Mouse (Mus musculus) thymus, postnatal 4 days (tissue): ENCODE measurements around the gene Ebpl.
"Not testable (repeated sequence)": the region's sequence is repeated elsewhere in the genome, so short reads cannot be mapped to it uniquely, and the experiment has no call there.

ENCODE experiments used
- DNase-seq: peaks from one replicate; pipeline ENCODE4 v3.0.0; 2021

Gene Ebpl

DNA sequence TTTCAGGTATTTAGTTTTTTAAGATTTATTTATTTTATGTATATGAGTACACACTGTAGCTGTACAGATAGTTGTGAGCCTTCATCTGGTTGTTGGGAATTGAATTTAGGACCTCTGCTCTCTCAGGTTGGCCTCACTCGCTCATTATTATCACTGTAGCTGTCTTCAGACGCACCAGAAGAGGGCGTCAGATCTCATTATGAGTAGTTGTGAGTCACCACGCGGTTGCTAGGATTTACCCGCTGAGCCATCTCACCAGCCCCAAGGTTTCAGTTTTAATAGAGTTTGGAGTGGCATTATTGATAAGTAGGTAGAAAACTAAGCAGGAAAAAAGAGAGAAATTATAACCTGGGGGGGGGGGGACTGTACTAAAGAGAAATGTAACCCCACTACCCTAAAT lies 33.2 kb downstream of the Ebpl start:
- DNase-seq, result not testable (repeated sequence)

DNA sequence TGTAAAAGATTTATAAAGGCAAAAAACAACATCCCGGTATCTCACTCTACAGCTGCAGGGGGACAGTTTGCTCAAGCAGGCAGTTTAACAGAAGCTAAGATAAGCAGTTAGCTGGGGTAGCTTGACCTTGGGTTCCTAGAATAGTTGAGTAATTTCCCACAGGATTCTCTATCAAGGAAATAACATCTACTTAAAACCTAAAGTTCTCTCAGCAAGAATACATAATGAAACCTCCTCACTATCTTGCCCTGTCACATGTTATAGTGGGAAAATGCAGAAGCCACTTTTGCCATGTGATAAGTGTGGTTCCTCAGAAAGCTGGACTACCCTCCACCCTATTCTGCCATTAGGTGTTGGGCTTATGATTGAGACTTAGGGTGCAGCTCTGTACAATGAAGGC lies 37.5 kb downstream of the Ebpl start:
- DNase-seq, result no peak

DNA sequence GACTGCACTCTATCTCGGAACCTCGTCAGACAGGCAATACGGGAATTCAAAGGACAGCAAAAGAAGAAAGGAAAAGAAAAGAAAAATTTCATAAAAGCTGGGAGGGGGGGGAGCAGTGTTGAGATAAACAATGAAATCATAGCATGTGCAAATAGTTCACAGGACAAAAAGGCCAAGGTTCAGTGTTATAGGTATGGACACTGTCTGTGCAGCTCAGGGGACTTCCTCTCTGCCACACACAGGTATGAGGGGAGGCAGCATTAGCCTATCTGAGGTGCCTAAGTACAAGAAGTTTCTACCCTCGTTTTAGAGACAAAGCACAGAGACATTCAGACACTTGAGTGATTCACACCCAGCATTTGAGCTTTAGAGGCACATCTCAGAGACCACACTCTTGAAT lies 39.0 kb downstream of the Ebpl start:
- no peak for DNase-seq

DNA sequence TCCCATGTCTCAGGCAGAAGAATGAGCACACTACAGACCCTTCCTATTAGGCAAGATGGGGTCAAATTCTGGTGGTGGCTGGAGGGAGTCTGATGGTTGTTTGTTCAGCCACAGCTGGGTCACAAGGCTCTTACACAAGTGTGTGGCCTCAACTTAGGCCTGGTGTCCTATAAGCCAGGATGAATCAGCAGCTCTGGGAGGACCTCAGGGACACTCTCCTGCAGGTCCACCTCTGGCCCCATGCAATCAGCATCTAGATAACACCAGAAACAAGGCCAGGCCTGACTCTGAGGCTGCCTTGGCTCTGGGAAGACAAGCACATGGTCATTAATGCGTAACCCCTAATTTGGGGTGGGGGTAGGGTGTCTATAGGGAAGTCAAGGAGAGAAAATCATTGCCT lies 39.5 kb downstream of the Ebpl start:
- DNase-seq, result no peak

DNA sequence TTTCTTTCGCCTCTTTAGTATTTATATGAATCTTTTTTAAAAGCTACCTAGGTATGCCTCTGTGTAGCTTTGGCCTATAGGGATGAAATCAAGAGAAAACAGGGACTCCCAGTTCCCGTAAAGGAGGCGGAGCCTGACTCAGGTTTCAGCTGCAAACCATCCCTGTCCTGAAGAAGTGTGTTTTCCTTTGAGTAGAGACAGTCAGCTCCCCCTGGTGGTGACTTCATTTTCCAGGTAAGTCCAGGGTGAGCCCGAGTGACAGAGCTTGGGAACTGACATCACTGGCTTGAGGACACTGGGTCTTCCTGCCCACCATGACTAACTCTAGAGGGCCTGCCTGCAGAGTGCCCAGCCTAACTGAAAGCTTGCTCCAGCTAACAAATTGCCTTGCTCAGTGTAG lies 43.4 kb downstream of the Ebpl start:
- peak; percentile 73 for DNase-seq

DNA sequence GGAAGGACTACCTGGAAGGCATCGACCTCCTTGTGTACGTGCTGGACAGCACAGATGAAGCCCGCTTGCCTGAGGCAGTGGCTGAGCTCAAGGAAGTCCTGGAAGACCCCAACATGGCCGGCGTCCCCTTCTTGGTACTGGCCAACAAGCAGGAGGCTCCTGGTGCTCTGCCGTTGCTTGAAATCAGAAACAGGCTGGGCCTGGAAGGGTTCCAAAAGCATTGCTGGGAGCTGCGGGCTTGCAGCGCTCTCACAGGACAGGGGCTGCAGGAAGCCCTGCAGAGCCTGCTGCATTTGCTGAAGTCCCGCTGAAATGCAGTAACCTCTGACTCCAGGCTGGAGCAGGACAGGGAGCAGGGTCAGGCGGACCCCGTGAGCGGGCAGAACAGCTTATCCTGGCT lies 49.3 kb downstream of the Ebpl start:
- DNase-seq, result peak; percentile 16

DNA sequence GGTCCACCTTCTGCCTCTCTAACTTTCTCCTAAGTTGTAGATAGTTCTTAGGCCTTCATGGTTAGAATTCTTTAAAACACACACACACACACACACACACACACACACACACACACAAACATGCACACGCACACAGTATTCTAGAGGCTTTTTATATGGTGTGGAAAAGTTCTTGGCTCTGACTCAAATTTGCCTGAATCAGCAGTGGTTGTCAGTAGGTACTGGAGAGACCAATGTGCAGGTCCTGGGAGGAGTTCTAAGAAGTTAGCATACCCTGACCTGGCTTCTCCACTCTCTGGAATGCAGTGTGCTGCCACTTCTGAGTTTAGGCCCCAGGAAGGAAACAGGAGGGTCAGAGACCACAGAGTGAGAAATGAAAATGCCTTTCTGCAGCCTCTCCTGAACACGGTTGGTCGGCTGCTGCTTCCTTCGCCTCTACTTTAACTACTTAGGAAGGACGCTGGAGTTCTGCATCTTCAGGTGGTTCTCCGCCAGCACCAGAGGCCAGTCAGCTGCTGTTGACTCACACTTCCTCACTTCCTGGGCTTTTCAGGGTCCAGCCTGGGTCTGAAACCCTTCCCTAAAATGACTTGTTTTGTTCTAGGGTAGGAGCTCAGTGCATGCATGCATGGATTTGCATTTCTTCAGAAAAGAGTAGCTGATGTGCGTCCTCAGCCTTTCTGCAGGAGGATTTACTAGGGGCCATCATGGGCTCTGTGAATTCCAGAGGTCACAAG lies 50.0 kb downstream of the Ebpl start:
- DNase-seq, result peak; percentile 21

DNA sequence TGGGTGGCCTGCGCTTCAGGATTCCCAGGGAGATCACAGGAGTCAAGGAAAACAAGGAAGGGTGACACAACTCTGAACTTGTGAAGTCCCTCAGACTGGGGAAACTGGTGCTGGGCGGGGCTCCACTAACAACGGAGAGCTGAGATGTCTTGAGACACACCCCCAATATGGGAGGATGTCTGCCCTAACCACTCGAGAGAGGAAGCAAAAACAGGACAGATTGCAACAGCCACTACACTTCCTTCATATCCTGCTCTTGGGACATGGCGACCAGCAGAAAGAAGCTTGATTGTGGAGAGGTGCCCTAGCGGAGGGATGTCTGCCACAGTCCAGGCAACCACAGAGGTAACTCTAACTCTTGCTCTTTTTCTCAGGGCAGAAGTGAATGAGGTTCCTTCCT lies 50.6 kb downstream of the Ebpl start, which contains the start of gene Arl11:
Gene Arl11, plus strand, starts transcription at position 161 of the 400 bp plus-strand sequence.
- peak; percentile 51 for DNase-seq

DNA sequence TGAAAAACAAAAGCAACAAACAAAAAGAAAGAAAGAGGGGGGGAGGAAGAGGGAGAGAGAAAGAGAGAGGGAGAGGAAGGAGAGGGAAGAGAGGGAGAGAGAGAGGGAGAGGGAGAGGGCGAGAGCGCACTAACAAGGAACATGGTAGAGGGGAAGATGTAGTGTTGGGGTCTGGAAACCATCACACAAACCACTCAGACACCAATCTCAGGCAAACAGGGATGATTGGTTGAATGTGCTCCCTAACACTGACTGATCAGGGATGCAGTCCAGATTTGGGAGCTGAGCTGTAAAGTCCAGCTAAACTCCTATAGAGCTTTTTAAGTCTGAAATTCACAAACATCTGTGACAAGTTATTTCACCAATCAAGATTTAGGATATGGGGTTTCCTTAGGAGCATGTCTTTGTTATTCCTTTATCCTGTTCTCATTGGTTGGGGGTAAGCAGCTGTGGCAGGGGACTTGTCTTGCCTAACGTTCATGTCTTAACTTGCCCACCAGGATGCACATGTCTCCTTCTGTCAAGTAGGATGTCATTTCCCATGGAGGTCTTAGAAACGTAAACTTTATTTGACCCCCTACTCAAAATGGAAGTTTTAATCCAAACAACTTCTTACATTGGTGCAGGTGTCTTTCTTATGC lies 56.1 kb downstream of the Ebpl start:
- DNase-seq, result no peak

DNA sequence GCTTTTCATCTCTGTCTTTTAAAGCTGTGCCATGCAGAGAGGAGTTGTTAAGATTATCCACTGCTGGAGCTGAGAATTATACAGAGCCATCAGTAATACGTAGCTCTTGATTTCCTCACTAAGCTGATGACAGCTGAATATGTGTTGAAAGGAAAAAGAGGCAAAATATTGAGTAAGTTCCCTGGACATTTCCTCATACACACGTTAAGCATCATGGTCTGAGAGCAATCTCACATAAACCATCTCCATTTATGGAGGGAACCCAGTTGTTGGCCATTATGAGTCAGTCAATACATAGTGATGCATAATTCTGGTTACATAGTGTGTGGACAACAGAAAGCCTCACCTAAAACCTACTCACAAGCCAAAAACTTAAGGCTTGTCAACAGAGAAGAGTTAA lies 57.8 kb downstream of the Ebpl start:
- DNase-seq, result no peak

DNA sequence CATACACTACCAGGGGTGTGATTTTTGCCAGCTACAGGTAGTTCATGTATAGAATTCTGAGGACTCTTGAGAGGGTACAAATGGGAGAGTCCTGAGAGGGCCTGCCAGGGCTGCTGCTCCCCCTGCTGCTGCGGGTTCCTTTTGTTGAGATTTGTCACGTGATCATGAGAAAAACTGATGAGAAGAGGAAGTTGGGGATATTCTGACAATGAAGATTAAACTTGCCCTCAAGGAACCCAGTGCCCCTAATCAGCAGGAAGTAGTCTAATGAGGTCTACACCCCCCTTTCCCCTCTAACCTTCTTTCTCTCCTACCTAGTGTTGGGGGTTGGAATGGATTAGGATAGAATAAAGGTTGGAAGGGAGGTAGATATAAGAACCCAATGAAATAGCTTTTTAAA lies 58.9 kb downstream of the Ebpl start:
- no peak for DNase-seq

DNA sequence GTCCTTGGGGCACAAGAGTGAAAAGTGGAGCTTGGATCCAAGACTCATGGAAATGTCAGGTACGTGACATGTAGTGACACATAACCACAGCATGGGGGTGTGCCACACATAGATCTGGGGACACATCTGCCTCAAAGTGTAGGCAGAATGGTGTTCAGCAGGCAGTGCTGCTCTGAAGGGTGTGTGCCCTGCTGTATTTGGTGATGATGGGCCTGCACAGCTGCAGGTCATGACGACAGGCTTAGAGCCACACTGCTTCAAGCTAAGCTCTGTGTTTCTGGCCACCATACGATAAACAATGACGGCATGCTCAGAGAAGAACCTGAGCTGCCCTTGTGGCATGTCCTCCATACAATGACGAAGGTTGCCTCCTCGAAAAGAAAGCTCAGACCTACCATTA lies 60.4 kb downstream of the Ebpl start:
- DNase-seq, result no peak

DNA sequence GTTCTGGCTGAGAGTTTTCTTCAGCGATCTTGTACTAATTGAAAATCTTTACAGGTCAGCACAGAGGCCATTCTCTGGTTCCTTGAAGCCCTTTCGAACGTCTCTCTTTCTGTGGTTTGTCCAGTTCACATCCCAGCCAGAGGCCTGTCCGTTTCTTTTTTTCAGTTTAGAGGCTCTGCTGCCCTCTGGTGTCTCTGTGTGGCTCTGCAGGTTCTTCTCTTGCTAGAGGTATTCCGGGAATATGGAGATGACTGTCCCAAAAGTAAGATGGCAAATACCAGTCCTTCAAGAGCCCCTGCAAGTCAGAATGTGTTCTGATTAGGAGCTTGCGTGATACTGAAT lies 65.5 kb downstream of the Ebpl start:
- peak; percentile 72 for DNase-seq

DNA sequence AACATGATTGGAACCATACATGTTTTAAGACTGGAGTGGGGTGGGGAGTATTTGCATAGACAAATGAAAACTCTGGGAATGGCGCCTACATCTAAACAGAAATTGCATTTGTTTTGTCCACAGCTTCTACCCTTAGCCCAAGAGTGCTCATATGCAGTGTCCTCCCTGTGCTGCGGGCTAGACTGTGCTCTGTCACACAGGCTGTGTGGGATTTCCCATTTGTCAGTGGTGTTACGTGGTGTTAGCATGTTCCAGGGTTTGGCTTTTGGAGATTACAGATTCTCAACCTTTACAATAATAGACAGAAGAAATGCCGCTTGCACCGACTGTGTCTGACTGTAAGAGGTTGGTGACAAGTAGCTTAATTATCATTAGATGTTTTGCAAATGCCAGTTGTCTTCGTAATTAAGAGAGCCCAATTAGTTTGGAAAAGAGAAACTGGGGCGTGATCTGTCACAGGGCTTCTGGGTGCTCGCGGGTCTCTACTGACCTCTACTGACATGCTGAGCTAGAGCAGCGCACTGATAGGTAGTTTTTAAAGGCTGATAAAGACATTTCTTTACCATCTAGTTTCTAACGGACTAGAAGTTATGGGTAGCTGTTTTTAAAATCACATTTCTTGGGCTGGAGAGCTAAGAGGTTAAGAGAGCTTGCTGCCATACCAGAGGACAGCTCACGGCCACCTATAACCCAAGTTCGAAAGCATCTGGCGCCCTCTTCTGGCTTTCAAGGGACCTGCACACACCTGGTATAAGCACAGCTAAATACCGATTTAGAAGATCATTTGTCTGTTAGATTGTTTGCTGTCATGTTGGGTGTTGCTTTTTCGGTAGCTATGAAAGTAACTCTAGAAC lies 66.1 kb downstream of the Ebpl start:
- DNase-seq, result peak; percentile 80

DNA sequence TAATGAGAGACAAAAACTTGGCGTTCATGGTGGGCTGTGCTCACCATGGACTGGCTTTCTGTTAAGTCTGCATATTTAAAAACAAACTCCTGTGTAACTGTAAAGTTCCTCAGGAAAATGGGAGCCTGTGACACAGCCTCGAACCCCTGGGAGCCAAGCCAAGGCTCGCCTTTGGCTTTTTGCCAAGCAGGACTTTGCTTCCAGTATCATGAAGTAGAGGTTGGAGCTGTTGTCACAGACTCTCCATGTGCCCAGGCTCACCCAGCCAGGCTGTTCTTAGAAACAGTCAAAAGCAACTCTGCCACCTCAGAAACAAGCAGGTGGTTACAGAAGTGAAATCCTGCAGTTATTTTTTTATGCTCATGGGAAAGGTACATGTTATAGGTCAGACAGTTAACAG lies 69.6 kb downstream of the Ebpl start:
- DNase-seq, result no peak

DNA sequence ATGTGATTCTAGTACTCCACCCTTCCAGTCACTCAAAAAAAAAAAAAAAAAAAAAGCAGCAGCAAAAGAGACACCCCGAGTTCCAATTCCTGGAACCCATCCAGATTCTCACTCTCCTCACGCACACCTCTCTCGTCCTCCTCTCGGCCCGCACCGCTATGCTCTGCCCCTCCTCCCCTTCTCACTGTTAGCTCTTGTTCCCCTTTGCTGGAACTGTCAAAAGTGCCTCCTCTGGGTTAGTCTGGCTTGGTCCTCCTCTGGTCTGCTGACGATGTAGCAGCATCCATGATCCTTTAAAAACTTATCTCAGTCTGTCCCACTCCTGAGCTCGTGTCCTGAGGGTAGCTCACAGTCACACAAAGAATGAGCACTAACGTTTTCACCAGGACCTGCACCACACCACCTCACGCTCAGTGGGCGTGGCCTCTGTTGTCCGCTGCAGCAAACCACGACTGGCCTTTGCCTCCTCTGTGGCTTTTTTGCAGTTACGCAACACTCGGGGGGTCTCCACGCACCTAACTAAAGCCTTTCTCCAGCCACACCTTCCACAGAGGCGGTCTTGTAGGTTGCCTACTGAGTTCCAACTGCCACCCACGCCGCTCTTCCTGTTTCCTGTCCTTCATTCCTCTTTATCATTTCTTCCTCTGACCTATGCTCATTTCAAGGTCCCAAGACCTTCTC lies 71.5 kb downstream of the Ebpl start:
- peak; percentile 23 for DNase-seq
